16 mouse cellular contexts compared by ENCODE assay signal in genomic region chr19:24454451-24454850, GRCm38 (mm10).
"Had no signal": no experiment of that assay in that cellular context is flagged by ENCODE, and none has a peak within 500 bp of the region (broad histone marks: within the 10 kb centered on the region; RNA-seq: fewer than 3 reads in every experiment).

No protein-coding gene starts in this region.

- H3K9me3 ChIP-seq: kidney, embryonic 15.5 days; liver, embryonic 13.5 days; neural tube, embryonic 12.5 days had no signal

- DNase-seq: kidney, adult 8-10 months; kidney, postnatal 10 days; kidney, postnatal 36 days; liver, embryonic 13.5 days; lung, adult 2 months; lung, postnatal 14 days; lung, postnatal 4 days; midbrain, embryonic 14.5 days; retina, postnatal 1 day; right cerebral cortex, postnatal 25 days; thymus, adult 2 months; thymus, postnatal 14 days; thymus, postnatal 4 days had no signal

- H3K27ac ChIP-seq: kidney, embryonic 15.5 days; liver, embryonic 13.5 days; neural tube, embryonic 12.5 days had no signal

- H3K36me3 ChIP-seq: kidney, embryonic 15.5 days; liver, embryonic 13.5 days; neural tube, embryonic 12.5 days had no signal

- H3K4me3 ChIP-seq: kidney, embryonic 15.5 days; liver, embryonic 13.5 days; neural tube, embryonic 12.5 days had no signal

- H3K9ac ChIP-seq: kidney, embryonic 15.5 days; liver, embryonic 13.5 days; neural tube, embryonic 12.5 days had no signal

- H3K4me2 ChIP-seq: kidney, embryonic 15.5 days; liver, embryonic 13.5 days; midbrain, embryonic 11.5 days; neural tube, embryonic 12.5 days had no signal

- H3K27me3 ChIP-seq: kidney, embryonic 15.5 days; liver, embryonic 13.5 days; neural tube, embryonic 12.5 days had no signal
